Mouse (Mus musculus) forebrain, postnatal 0 days (tissue): ENCODE data around the gene Rhebl1. TPM values are rescaled to one million over a fixed set of nuclear protein-coding genes. Genes with fewer than 3 reads are reported as not detected.

Experiments
- ATAC-seq: fragments of 200-750 bp; cut with Nextera tagmentation; 2 replicates; pipeline ENCODE4 v1.8.0; 2017; ENCODE audit warnings: mild to moderate bottlenecking, moderate library complexity
- DNase-seq: peaks from one replicate; pipeline ENCODE4 v3.0.0-alpha.2; 2015
- H3K27ac ChIP-seq: fragments of 300-500 bp; sonication (generic); 2 replicates; pipeline ENCODE4 v1.5.1; 2014; ENCODE audit warnings: low read depth, mild to moderate bottlenecking, antibody characterized with exemption, low read length, moderate library complexity, mixed read lengths
- H3K27me3 ChIP-seq: fragments of 300-500 bp; sonication (generic); 2 replicates; pipeline ENCODE4 v1.6.1; 2014; ENCODE audit warnings: mild to moderate bottlenecking, low read length, mixed read lengths; ENCODE audit not compliant: insufficient read depth
- H3K36me3 ChIP-seq: fragments of 300-500 bp; sonication (generic); 2 replicates; pipeline ENCODE4 v1.6.1; 2014; ENCODE audit warnings: mild to moderate bottlenecking, moderate library complexity; ENCODE audit not compliant: insufficient read depth
- H3K4me1 ChIP-seq: fragments of 300-500 bp; sonication (generic); 2 replicates; pipeline ENCODE4 v1.6.1; 2014; ENCODE audit warnings: antibody characterized with exemption; ENCODE audit not compliant: insufficient read depth
- H3K4me2 ChIP-seq: fragments of 300-500 bp; sonication (generic); 2 replicates; pipeline ENCODE4 v1.6.1; 2014; ENCODE audit warnings: low read depth, mild to moderate bottlenecking, moderate library complexity
- H3K4me3 ChIP-seq: fragments of 300-500 bp; sonication (generic); 2 replicates; pipeline ENCODE4 v1.5.1; 2014; ENCODE audit warnings: low read depth, low read length, mixed read lengths
- H3K9ac ChIP-seq: fragments of 300-500 bp; sonication (generic); 2 replicates; pipeline ENCODE4 v1.6.1; 2014; ENCODE audit warnings: mild to moderate bottlenecking
- H3K9me3 ChIP-seq: fragments of 300-500 bp; sonication (generic); 2 replicates; pipeline ENCODE4 v1.6.1; 2016; ENCODE audit warnings: low read length
- CTCF ChIP-seq: sonication (generic); IDR thresholded peaks from 2 replicates; pipeline ENCODE4 v1.5.1; 2016; ENCODE audit warnings: antibody characterized with exemption, control low read depth, low read depth
- WGBS: fragments of 180-500 bp; shearing (Covaris S2); extraction: QIAGEN DNeasy Blood & Tissue Kit; methylation state at CpG from one replicate; pipeline ENCODE4 v1.1.7; 2014; 5-methylcytosine and 5-hydroxymethylcytosine counted together
- polyA plus RNA-seq: library from polyadenylated mRNA; unstranded; fragments of >200 nt; fragmentation: Nextera tagmentation; extraction: Ambion mirVana; gene quantifications from 2 replicates; pipeline ENCODE4 v1.2.1, GENCODE M21; 2015
- total RNA-seq: library from RNA; depleted of rRNA; stranded (reverse); fragments of >200 nt; gene quantifications from 2 replicates; pipeline ENCODE4 v1.2.3, GENCODE M21; 2014

The Rhebl1 gene
- total and polyA plus RNA-seq, 2 experiments from 2014 or later, result 16.5 to 34.1 TPM

GRCm38 (mm10) chr15:98849956-98850600 lies 44.3 kb downstream of the Rhebl1 start:
- Histone ChIP-seq H3K9me3 (no peaks in the 10 kb centered on the region), H3K27me3 (no peaks in the 10 kb centered on the region), H3K4me1 (no peaks in the 10 kb centered on the region), H3K36me3 (peaks cover 99% of the 10 kb centered on the region), H3K9ac (no peak overlapping the region), H3K4me3 (no peak overlapping the region), H3K4me2 (no peak overlapping the region), H3K27ac (no peak overlapping the region)
- TF ChIP-seq CTCF, result no peak
- WGBS, result 91% methylated on average over 16 of the region's 16 CpGs
- ATAC-seq (no peak), DNase-seq (no peak)

- TF ChIP-seq CTCF, result no peak
- Histone ChIP-seq H3K9ac (no peak overlapping the region), H3K4me2 (no peak overlapping the region), H3K36me3 (peaks cover 99% of the 10 kb centered on the region), H3K4me1 (no peaks in the 10 kb centered on the region), H3K27me3 (no peaks in the 10 kb centered on the region), H3K9me3 (no peaks in the 10 kb centered on the region), H3K4me3 (no peak overlapping the region), H3K27ac (no peak overlapping the region)
- DNase-seq (no peak), ATAC-seq (no peak)
- WGBS, result 96% methylated on average over 11 of the region's 11 CpGs
Measured at GRCm38 (mm10) chr15:98849165-98849564, 45.2 kb downstream of the Rhebl1 start.

- WGBS, result 93% methylated on average over 8 of the region's 8 CpGs
- DNase-seq (no peak), ATAC-seq (no peak)
- no peak for TF ChIP-seq CTCF
- Histone ChIP-seq H3K4me1 (no peaks in the 10 kb centered on the region), H3K9ac (no peak overlapping the region), H3K27me3 (no peaks in the 10 kb centered on the region), H3K9me3 (no peaks in the 10 kb centered on the region), H3K36me3 (peaks cover 99% of the 10 kb centered on the region), H3K27ac (no peak overlapping the region), H3K4me2 (no peak overlapping the region), H3K4me3 (no peak overlapping the region)
Measured at GRCm38 (mm10) chr15:98846140-98846539, 48.2 kb downstream of the Rhebl1 start.

GRCm38 (mm10) chr15:98845149-98845548 lies 49.2 kb downstream of the Rhebl1 start:
- no peaks in the 10 kb centered on the region for H3K9me3 ChIP-seq
- peaks cover 99% of the 10 kb centered on the region for H3K36me3 ChIP-seq
- H3K9ac ChIP-seq, result no peak overlapping the region
- WGBS, result 91% methylated on average over 2 of the region's 2 CpGs
- no peak overlapping the region for H3K4me3 ChIP-seq
- TF ChIP-seq CTCF, result no peak
- no peak overlapping the region for H3K27ac ChIP-seq
- no peaks in the 10 kb centered on the region for H3K27me3 ChIP-seq
- H3K4me2 ChIP-seq, result no peak overlapping the region
- DNase-seq, result no peak
- ATAC-seq, result no peak
- no peaks in the 10 kb centered on the region for H3K4me1 ChIP-seq

GRCm38 (mm10) chr15:98843595-98844223 lies 50.6 kb downstream of the Rhebl1 start:
- Histone ChIP-seq H3K27me3 (no peaks in the 10 kb centered on the region), H3K4me2 (no peak overlapping the region), H3K4me1 (no peaks in the 10 kb centered on the region), H3K4me3 (no peak overlapping the region), H3K36me3 (peaks cover 99% of the 10 kb centered on the region), H3K27ac (no peak overlapping the region), H3K9ac (no peak overlapping the region), H3K9me3 (no peaks in the 10 kb centered on the region)
- no peak for DNase-seq
- 93% methylated on average over 11 of the region's 11 CpGs for WGBS
- no peak for ATAC-seq
- no peak for TF ChIP-seq CTCF

- no peak overlapping the region for H3K4me3 ChIP-seq
- WGBS, result 96% methylated on average over 30 of the region's 30 CpGs
- no peak overlapping the region for H3K9ac ChIP-seq
- ATAC-seq (no peak), DNase-seq (no peak)
- no peaks in the 10 kb centered on the region for H3K4me1 ChIP-seq
- H3K27me3 ChIP-seq, result no peaks in the 10 kb centered on the region
- H3K4me2 ChIP-seq, result no peak overlapping the region
- TF ChIP-seq CTCF, result no peak
- no peak overlapping the region for H3K27ac ChIP-seq
- H3K36me3 ChIP-seq, result peaks cover 100% of the 10 kb centered on the region
- no peaks in the 10 kb centered on the region for H3K9me3 ChIP-seq
Measured at GRCm38 (mm10) chr15:98839671-98840585, 54.4 kb downstream of the Rhebl1 start.

- TF ChIP-seq CTCF, result no peak
Measured at GRCm38 (mm10) chr15:98839161-98839560, 55.2 kb downstream of the Rhebl1 start.

More at GRCm38 (mm10) chr15:98839161-98839560, 55.2 kb downstream of the Rhebl1 start:
- ATAC-seq (no peak), DNase-seq (no peak)
- no peaks in the 10 kb centered on the region for H3K4me1 ChIP-seq
- no peaks in the 10 kb centered on the region for H3K9me3 ChIP-seq
- peaks cover 100% of the 10 kb centered on the region for H3K36me3 ChIP-seq
- no peak overlapping the region for H3K9ac ChIP-seq
- H3K4me3 ChIP-seq, result no peak overlapping the region
- no peaks in the 10 kb centered on the region for H3K27me3 ChIP-seq
- WGBS, result 96% methylated on average over 14 of the region's 14 CpGs
- no peak overlapping the region for H3K27ac ChIP-seq
- H3K4me2 ChIP-seq, result no peak overlapping the region
